Mouse (Mus musculus) right cerebral cortex, postnatal 14 days (tissue): ENCODE data around the gene Pomt1.

Experiments
- DNase-seq: peaks from one replicate; pipeline ENCODE4 v3.0.0; 2022

The Pomt1 gene

GRCm38 (mm10) chr2:32222057-32222456 lies 14.3 kb upstream of the Pomt1 start:
- DNase-seq = no peak

- DNase-seq = no peak
These were observed 957 bp upstream of the Pomt1 start for GRCm38 (mm10) chr2:32235433-32235832.

GRCm38 (mm10) chr2:32236760-32237487 lies 534 bp downstream of the Pomt1 start:
- DNase-seq = no peak

GRCm38 (mm10) chr2:32237571-32237970 lies 1.2 kb downstream of the Pomt1 start:
- no peak for DNase-seq

- DNase-seq = no peak
These were observed 2.5 kb downstream of the Pomt1 start for GRCm38 (mm10) chr2:32238708-32239435.

GRCm38 (mm10) chr2:32240591-32240990 lies 4.2 kb downstream of the Pomt1 start:
- no peak for DNase-seq

GRCm38 (mm10) chr2:32242986-32243385 lies 6.6 kb downstream of the Pomt1 start:
- DNase-seq = no peak

- DNase-seq = no peak
These were observed 10.4 kb downstream of the Pomt1 start for GRCm38 (mm10) chr2:32246741-32247140.

GRCm38 (mm10) chr2:32248377-32249361 lies 12.3 kb downstream of the Pomt1 start:
- no peak for DNase-seq

- no peak for DNase-seq
These were observed 15.6 kb downstream of the Pomt1 start for GRCm38 (mm10) chr2:32251791-32252527.

- DNase-seq = no peak
These were observed 16.3 kb downstream of the Pomt1 start for GRCm38 (mm10) chr2:32252658-32253057.

GRCm38 (mm10) chr2:32253352-32253751 lies 17.0 kb downstream of the Pomt1 start:
- no peak for DNase-seq

GRCm38 (mm10) chr2:32254563-32254962 lies 18.2 kb downstream of the Pomt1 start:
- no peak for DNase-seq

- no peak for DNase-seq
These were observed 19.9 kb downstream of the Pomt1 start for GRCm38 (mm10) chr2:32256273-32256672.

- DNase-seq = no peak
These were observed 22.6 kb downstream of the Pomt1 start for GRCm38 (mm10) chr2:32258887-32259533.

GRCm38 (mm10) chr2:32259657-32260417 lies 23.4 kb downstream of the Pomt1 start, which contains the start of gene Uck1:
Gene Uck1, minus strand, starts transcription at chr2:32260159.
- peak; percentile 86 for DNase-seq

- DNase-seq = peak; percentile 40
These were observed 24.2 kb downstream of the Pomt1 start for GRCm38 (mm10) chr2:32260635-32261034.

GRCm38 (mm10) chr2:32275823-32276222 lies 39.4 kb downstream of the Pomt1 start:
- DNase-seq = no peak

- no peak for DNase-seq
These were observed 45.9 kb downstream of the Pomt1 start for GRCm38 (mm10) chr2:32282289-32282688.

- peak; percentile 36 for DNase-seq
These were observed 46.3 kb downstream of the Pomt1 start for GRCm38 (mm10) chr2:32282727-32283126.

GRCm38 (mm10) chr2:32283986-32284385 lies 47.6 kb downstream of the Pomt1 start:
- no peak for DNase-seq
